Mouse (Mus musculus): ENCODE data around the gene Eif3l. TPM values are rescaled to one million over a fixed set of nuclear protein-coding genes. Genes with fewer than 3 reads are reported as not detected.

The Eif3l gene
- polyA plus RNA-seq, 1 experiment from 2014 or later: 165 TPM

- H3K4me1 ChIP-seq (ENCODE audit: control insufficient read depth, insufficient read depth, low read length): peaks cover 16% of the 10 kb centered on the region
- 0 out of 2 replicates have a peak, but pooled peaks have one; percentile 42 for ATAC-seq
- no peak overlapping the region for H3K4me2 ChIP-seq (ENCODE audit: low read length)
- H3K9ac ChIP-seq (ENCODE audit: low read depth, low read length): no peak overlapping the region
- H3K36me3 ChIP-seq (ENCODE audit: control insufficient read depth, insufficient read depth, low read length): peaks cover under 1% of the 10 kb centered on the region; the same call in 1 of the 2 replicates
- no peaks in the 10 kb centered on the region for H3K27me3 ChIP-seq (ENCODE audit: control insufficient read depth, insufficient read depth, low read depth, low read length)
- no peak overlapping the region for H3K4me3 ChIP-seq (ENCODE audit: low read depth, low read length)
- no peak overlapping the region for H3K27ac ChIP-seq (ENCODE audit: low read length)
- H3K9me3 ChIP-seq (replicated peaks; ENCODE audit: control insufficient read depth, low read length, poor library complexity, severe bottlenecking): no peaks in the 10 kb centered on the region
Observed at GRCm38 (mm10) chr15:79073752-79074151, 1.2 kb upstream of the Eif3l start.

GRCm38 (mm10) chr15:79074446-79074845, 533 bp upstream of the Eif3l start:
- ATAC-seq: no peak
- Histone ChIP-seq H3K4me2 (ENCODE audit: low read length) (peak overlapping the region; percentile 85), H3K27me3 (ENCODE audit: control insufficient read depth, insufficient read depth, low read depth, low read length) (no peaks in the 10 kb centered on the region), H3K27ac (ENCODE audit: low read length) (peak overlapping the region; percentile 75), H3K36me3 (ENCODE audit: control insufficient read depth, insufficient read depth, low read length) (peaks cover 7% of the 10 kb centered on the region), H3K9ac (ENCODE audit: low read depth, low read length) (peak overlapping the region; percentile 54), H3K9me3 (replicated peaks; ENCODE audit: control insufficient read depth, low read length, poor library complexity, severe bottlenecking) (no peaks in the 10 kb centered on the region), H3K4me3 (ENCODE audit: low read depth, low read length) (peak overlapping the region; percentile 94), H3K4me1 (ENCODE audit: control insufficient read depth, insufficient read depth, low read length) (peaks cover 16% of the 10 kb centered on the region)
- WGBS: 41% methylated on average over 10 of the region's 10 CpGs

GRCm38 (mm10) chr15:79075658-79076365, 833 bp downstream of the Eif3l start:
- H3K36me3 ChIP-seq (ENCODE audit: control insufficient read depth, insufficient read depth, low read length): peaks cover 19% of the 10 kb centered on the region
- peaks cover 16% of the 10 kb centered on the region for H3K4me1 ChIP-seq (ENCODE audit: control insufficient read depth, insufficient read depth, low read length)
- WGBS: 39% methylated on average over 15 of the region's 15 CpGs
- no peak for ATAC-seq
- peak overlapping the region; percentile 94 for H3K4me3 ChIP-seq (ENCODE audit: low read depth, low read length)
- no peaks in the 10 kb centered on the region for H3K27me3 ChIP-seq (ENCODE audit: control insufficient read depth, insufficient read depth, low read depth, low read length)
- peak overlapping the region; percentile 85 for H3K4me2 ChIP-seq (ENCODE audit: low read length)
- H3K9me3 ChIP-seq (replicated peaks; ENCODE audit: control insufficient read depth, low read length, poor library complexity, severe bottlenecking): no peaks in the 10 kb centered on the region
- H3K27ac ChIP-seq (ENCODE audit: low read length): no peak overlapping the region
- peak overlapping the region; percentile 88 for H3K9ac ChIP-seq (ENCODE audit: low read depth, low read length)

GRCm38 (mm10) chr15:79079567-79079966, 4.6 kb downstream of the Eif3l start:
- H3K9ac ChIP-seq (ENCODE audit: low read depth, low read length): no peak overlapping the region
- no peak for ATAC-seq
- WGBS: 97% methylated on average over 7 of the region's 7 CpGs

GRCm38 (mm10) chr15:79092284-79092683, 17.3 kb downstream of the Eif3l start:
- Histone ChIP-seq H3K4me3 (ENCODE audit: low read depth, low read length) (no peak overlapping the region), H3K27me3 (ENCODE audit: control insufficient read depth, insufficient read depth, low read depth, low read length) (no peaks in the 10 kb centered on the region), H3K4me2 (ENCODE audit: low read length) (no peak overlapping the region), H3K9me3 (replicated peaks; ENCODE audit: control insufficient read depth, low read length, poor library complexity, severe bottlenecking) (no peaks in the 10 kb centered on the region), H3K4me1 (ENCODE audit: control insufficient read depth, insufficient read depth, low read length) (no peaks in the 10 kb centered on the region), H3K36me3 (ENCODE audit: control insufficient read depth, insufficient read depth, low read length) (peaks cover 47% of the 10 kb centered on the region), H3K9ac (ENCODE audit: low read depth, low read length) (no peak overlapping the region), H3K27ac (ENCODE audit: low read length) (no peak overlapping the region)
- 92% methylated on average over 6 of the region's 6 CpGs for WGBS
- no peak for ATAC-seq

More at GRCm38 (mm10) chr15:79079567-79079966, 4.6 kb downstream of the Eif3l start:
- Histone ChIP-seq H3K9me3 (replicated peaks; ENCODE audit: control insufficient read depth, low read length, poor library complexity, severe bottlenecking) (no peaks in the 10 kb centered on the region), H3K4me2 (ENCODE audit: low read length) (no peak overlapping the region), H3K4me3 (ENCODE audit: low read depth, low read length) (no peak overlapping the region), H3K27ac (ENCODE audit: low read length) (no peak overlapping the region), H3K27me3 (ENCODE audit: control insufficient read depth, insufficient read depth, low read depth, low read length) (no peaks in the 10 kb centered on the region), H3K36me3 (ENCODE audit: control insufficient read depth, insufficient read depth, low read length) (peaks cover 49% of the 10 kb centered on the region), H3K4me1 (ENCODE audit: control insufficient read depth, insufficient read depth, low read length) (peaks cover 12% of the 10 kb centered on the region)

- 83% methylated on average over 7 of the region's 7 CpGs for WGBS
- no peak overlapping the region for H3K4me3 ChIP-seq (ENCODE audit: low read depth, low read length)
- H3K36me3 ChIP-seq (ENCODE audit: control insufficient read depth, insufficient read depth, low read length): peaks cover 45% of the 10 kb centered on the region
- H3K27ac ChIP-seq (ENCODE audit: low read length): no peak overlapping the region
- H3K27me3 ChIP-seq (ENCODE audit: control insufficient read depth, insufficient read depth, low read depth, low read length): no peaks in the 10 kb centered on the region
- H3K9ac ChIP-seq (ENCODE audit: low read depth, low read length): no peak overlapping the region
- H3K4me1 ChIP-seq (ENCODE audit: control insufficient read depth, insufficient read depth, low read length): no peaks in the 10 kb centered on the region
- no peak for ATAC-seq
- no peak overlapping the region for H3K4me2 ChIP-seq (ENCODE audit: low read length)
- H3K9me3 ChIP-seq (replicated peaks; ENCODE audit: control insufficient read depth, low read length, poor library complexity, severe bottlenecking): no peaks in the 10 kb centered on the region
Observed at GRCm38 (mm10) chr15:79093083-79093839, 18.3 kb downstream of the Eif3l start.

GRCm38 (mm10) chr15:79095483-79095882, 20.5 kb downstream of the Eif3l start:
- Histone ChIP-seq H3K4me3 (ENCODE audit: low read depth, low read length) (no peak overlapping the region), H3K9ac (ENCODE audit: low read depth, low read length) (no peak overlapping the region), H3K9me3 (replicated peaks; ENCODE audit: control insufficient read depth, low read length, poor library complexity, severe bottlenecking) (no peaks in the 10 kb centered on the region), H3K4me1 (ENCODE audit: control insufficient read depth, insufficient read depth, low read length) (no peaks in the 10 kb centered on the region), H3K27me3 (ENCODE audit: control insufficient read depth, insufficient read depth, low read depth, low read length) (no peaks in the 10 kb centered on the region), H3K36me3 (ENCODE audit: control insufficient read depth, insufficient read depth, low read length) (peaks cover 37% of the 10 kb centered on the region), H3K4me2 (ENCODE audit: low read length) (no peak overlapping the region), H3K27ac (ENCODE audit: low read length) (no peak overlapping the region)
- no peak for ATAC-seq
- 83% methylated on average over 5 of the region's 5 CpGs for WGBS

- no peak overlapping the region for H3K4me2 ChIP-seq (ENCODE audit: low read length)
- no peaks in the 10 kb centered on the region for H3K27me3 ChIP-seq (ENCODE audit: control insufficient read depth, insufficient read depth, low read depth, low read length)
- no peak for ATAC-seq
- no peak overlapping the region for H3K27ac ChIP-seq (ENCODE audit: low read length)
- no peaks in the 10 kb centered on the region for H3K9me3 ChIP-seq (replicated peaks; ENCODE audit: control insufficient read depth, low read length, poor library complexity, severe bottlenecking)
- 73% methylated on average over 3 of the region's 3 CpGs for WGBS
- H3K4me3 ChIP-seq (ENCODE audit: low read depth, low read length): no peak overlapping the region
- H3K9ac ChIP-seq (ENCODE audit: low read depth, low read length): no peak overlapping the region
- H3K36me3 ChIP-seq (ENCODE audit: control insufficient read depth, insufficient read depth, low read length): peaks cover 27% of the 10 kb centered on the region
- H3K4me1 ChIP-seq (ENCODE audit: control insufficient read depth, insufficient read depth, low read length): no peaks in the 10 kb centered on the region
Observed at GRCm38 (mm10) chr15:79096556-79096955, 21.6 kb downstream of the Eif3l start.

- Histone ChIP-seq H3K9me3 (replicated peaks; ENCODE audit: control insufficient read depth, low read length, poor library complexity, severe bottlenecking) (no peaks in the 10 kb centered on the region), H3K27me3 (ENCODE audit: control insufficient read depth, insufficient read depth, low read depth, low read length) (no peaks in the 10 kb centered on the region), H3K4me3 (ENCODE audit: low read depth, low read length) (no peak overlapping the region), H3K36me3 (ENCODE audit: control insufficient read depth, insufficient read depth, low read length) (peaks cover 26% of the 10 kb centered on the region), H3K4me1 (ENCODE audit: control insufficient read depth, insufficient read depth, low read length) (no peaks in the 10 kb centered on the region), H3K27ac (ENCODE audit: low read length) (no peak overlapping the region), H3K9ac (ENCODE audit: low read depth, low read length) (no peak overlapping the region), H3K4me2 (ENCODE audit: low read length) (no peak overlapping the region)
- no peak for ATAC-seq
- 51% methylated on average over 2 of the region's 2 CpGs for WGBS
Observed at GRCm38 (mm10) chr15:79097135-79097534, 22.2 kb downstream of the Eif3l start.
